ENCODE assay signal across 37 mouse cellular contexts in the genomic region with DNA sequence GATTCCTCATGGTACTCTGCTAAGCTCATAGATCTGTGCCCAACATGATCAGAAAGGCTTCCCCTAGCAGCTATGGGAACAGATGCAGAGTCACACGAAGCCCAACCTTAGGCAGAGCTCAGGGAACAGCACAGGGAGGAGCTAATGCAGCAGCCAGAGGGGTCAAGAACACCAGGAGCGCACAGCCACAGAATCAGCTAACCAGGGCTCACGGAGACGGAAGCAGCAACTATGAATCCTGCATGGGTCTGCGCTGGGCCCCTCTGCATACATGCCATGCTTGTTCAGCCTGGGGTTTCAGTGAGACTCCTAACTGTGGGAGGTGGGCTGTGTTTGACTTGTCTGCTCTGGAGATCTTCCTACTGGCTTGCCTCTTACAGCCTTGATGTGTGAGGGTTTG. TPM values are rescaled to one million over a fixed set of nuclear protein-coding genes. Genes with fewer than 3 reads are reported as not detected.
"Had no signal": no experiment of that assay in that cellular context is flagged by ENCODE, and none has a peak within 500 bp of the region (broad histone marks: within the 10 kb centered on the region; RNA-seq: fewer than 3 reads in every experiment).

No protein-coding gene starts in this region.

- H3K9ac ChIP-seq: heart, embryonic 12.5 days; hindbrain, embryonic 13.5 days; hindbrain, embryonic 15.5 days; kidney, embryonic 15.5 days; limb, embryonic 13.5 days; limb, embryonic 15.5 days; liver, embryonic 12.5 days; liver, embryonic 14.5 days had no signal

- H3K9me3 ChIP-seq: heart, embryonic 10.5 days; heart, embryonic 12.5 days; hindbrain, embryonic 15.5 days; kidney, embryonic 15.5 days; limb, embryonic 13.5 days; limb, embryonic 15.5 days had no signal

- H3K27ac ChIP-seq: gastrocnemius, adult 2 months; heart, embryonic 10.5 days; hindbrain, embryonic 13.5 days; hindbrain, embryonic 15.5 days; hindbrain, postnatal 0 days; kidney, embryonic 15.5 days; kidney, postnatal 0 days; layer of hippocampus, adult 2 months; left cerebral cortex, adult 2 months; limb, embryonic 13.5 days; limb, embryonic 15.5 days; liver, embryonic 12.5 days; liver, embryonic 14.5 days had no signal

- H3K27me3 ChIP-seq: heart, embryonic 12.5 days; hindbrain, embryonic 13.5 days; hindbrain, embryonic 15.5 days; kidney, embryonic 15.5 days; limb, embryonic 15.5 days; liver, embryonic 12.5 days had no signal

- ATAC-seq: hindbrain, postnatal 0 days; intestine, embryonic 16.5 days; liver, embryonic 12.5 days had no signal

- H3K4me1 ChIP-seq: heart, embryonic 10.5 days; heart, embryonic 12.5 days; hindbrain, embryonic 13.5 days; hindbrain, embryonic 15.5 days; kidney, embryonic 15.5 days; limb, embryonic 13.5 days; limb, embryonic 15.5 days; liver, embryonic 12.5 days had no signal

- H3K4me2 ChIP-seq: heart, embryonic 12.5 days; hindbrain, embryonic 13.5 days; hindbrain, embryonic 15.5 days; kidney, embryonic 15.5 days; limb, embryonic 13.5 days; limb, embryonic 15.5 days; liver, embryonic 12.5 days had no signal

- H3K4me3 ChIP-seq: gastrocnemius, adult 2 months; heart, embryonic 10.5 days; heart, embryonic 12.5 days; hindbrain, embryonic 13.5 days; hindbrain, embryonic 15.5 days; kidney, embryonic 15.5 days; layer of hippocampus, adult 2 months; left cerebral cortex, adult 2 months; limb, embryonic 13.5 days; limb, embryonic 15.5 days; liver, embryonic 12.5 days had no signal

- H3K36me3 ChIP-seq: heart, embryonic 10.5 days; heart, embryonic 12.5 days; hindbrain, embryonic 13.5 days; hindbrain, embryonic 15.5 days; kidney, embryonic 15.5 days; limb, embryonic 13.5 days; limb, embryonic 15.5 days; liver, embryonic 12.5 days had no signal

- DNase-seq: gastrocnemius, adult 2 months; gastrocnemius, postnatal 10 days; gastrocnemius, postnatal 36 days; heart, adult 18-20 months; heart, postnatal 10 days; heart, postnatal 36 days; kidney, adult 11 months; kidney, adult 2 months; kidney, adult 9 months; kidney, postnatal 14 days; kidney, postnatal 4 days had no signal

RNA-seq across cellular contexts. Expression of gene Zfp42, which starts 7.0 kb away (rescaled TPM):
- total RNA-seq: gastrocnemius, adult 2 months; gastrocnemius, postnatal 10 days; gastrocnemius, postnatal 36 days; heart, adult 18-20 months; heart, adult 8-10 months; heart, postnatal 10 days; heart, postnatal 36 days; hematopoietic stem cell, adult 5-6 weeks; hindbrain, postnatal 0 days; layer of hippocampus, adult 2 months; layer of hippocampus, postnatal 10 days; layer of hippocampus, postnatal 25 days; left cerebral cortex, adult 2 months; left cerebral cortex, postnatal 14 days; left cerebral cortex, postnatal 36 days; liver, adult 2 months had no signal
- polyA plus RNA-seq: gonadal fat pad, adult 2 months; heart, embryonic 10.5 days; heart, embryonic 12.5 days; heart, embryonic 14.5 days; heart, embryonic 16.5 days; hindbrain, embryonic 11.5 days; hindbrain, embryonic 13.5 days; hindbrain, embryonic 15.5 days; hindbrain, postnatal 0 days; intestine, embryonic 16.5 days; kidney, adult 2 months; kidney, embryonic 15.5 days; kidney, postnatal 0 days; limb, embryonic 15.5 days; liver, adult 2 months; liver, embryonic 12.5 days; liver, embryonic 14.5 days; liver, embryonic 16.5 days had no signal
